Mouse (Mus musculus): ENCODE results near the gene Prkcb.

The Prkcb gene

DNA sequence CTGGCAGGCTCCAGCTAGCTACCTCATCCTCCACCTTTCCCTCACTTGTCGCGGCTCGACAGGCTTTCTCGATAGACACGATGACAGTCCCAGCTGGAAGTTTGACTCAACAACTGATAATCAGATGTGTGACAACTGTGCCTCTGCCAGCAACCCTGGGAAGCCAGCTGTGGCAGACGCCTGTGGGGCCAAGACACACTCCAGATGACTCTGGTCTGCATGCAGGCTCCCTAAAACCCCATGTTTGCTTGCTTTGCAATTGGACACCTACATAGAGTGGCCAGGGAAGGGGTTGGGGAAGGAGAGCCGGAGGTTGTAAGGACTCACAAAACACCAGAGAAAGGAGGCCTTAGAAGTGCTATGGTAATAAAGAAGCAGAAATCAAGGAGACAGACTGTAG lies 221.4 kb downstream of the Prkcb start:
- in situ Hi-C loops (cut with MseI, MboI): no loop called here

DNA sequence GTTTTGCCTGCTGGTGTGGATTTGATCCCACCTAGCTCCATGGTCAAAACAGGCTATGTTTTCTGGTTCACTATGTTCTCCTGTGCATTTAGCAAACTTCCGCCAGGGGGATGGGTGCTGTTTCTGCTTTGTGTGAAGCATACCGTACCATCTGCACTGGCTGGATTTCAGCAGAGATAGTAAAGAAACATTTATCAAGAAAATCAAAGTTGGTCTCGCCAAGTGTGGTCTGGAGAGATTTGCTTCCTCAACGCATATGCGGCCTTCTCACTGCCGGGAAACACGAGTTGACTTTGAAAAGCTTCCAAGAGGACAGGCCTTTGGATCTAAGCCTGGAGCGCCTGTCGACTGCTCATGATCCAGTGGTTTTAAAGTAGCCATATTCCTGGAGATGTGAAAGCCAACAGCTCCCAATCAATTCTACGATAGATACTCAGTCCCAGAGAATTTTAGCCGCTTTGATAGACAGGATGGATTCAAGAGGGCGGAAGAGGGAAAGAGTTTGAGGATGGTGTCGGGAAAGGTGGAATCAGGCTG lies 223.9 kb downstream of the Prkcb start:
- in situ Hi-C loops (cut with MseI, MboI): no loop called here

DNA sequence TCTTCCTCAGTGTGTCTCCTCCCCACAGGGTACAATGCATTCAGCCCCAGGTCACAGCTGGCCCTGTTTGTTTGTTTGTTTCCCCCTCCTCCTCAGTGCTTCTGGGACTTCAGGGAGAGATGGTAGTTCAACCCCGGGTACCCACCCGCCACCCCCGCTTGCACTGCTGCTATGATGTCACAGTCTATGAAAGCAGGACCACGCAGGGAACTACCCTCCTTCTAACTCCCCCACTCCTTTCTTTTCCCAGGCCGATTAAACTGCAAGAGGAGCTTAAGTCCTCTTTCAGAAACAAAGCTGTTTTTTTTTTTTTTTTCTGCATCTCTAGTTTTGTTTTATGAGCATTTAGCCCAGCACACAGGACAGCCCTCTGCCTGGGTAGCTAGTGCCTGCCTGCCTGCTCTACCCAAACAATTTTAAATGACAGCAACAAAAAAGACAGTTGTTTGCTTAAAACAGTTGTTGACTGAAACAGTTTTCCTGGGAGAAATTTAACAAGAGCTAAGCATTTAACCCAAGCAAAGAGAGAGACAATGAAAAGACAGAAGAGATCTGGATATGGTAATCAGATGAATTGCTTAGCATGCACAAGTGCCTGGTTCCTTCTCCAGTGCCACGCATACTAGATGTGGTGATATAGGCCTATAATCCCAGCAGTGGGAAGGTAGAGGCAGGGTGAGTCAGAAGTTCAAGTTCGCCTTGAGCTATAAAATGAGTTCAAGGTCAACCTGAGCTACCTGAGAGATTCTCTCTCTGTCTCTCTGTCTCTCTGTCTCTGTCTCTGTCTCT lies 232.5 kb downstream of the Prkcb start:
- in situ Hi-C loops (cut with MseI, MboI): no loop called here

DNA sequence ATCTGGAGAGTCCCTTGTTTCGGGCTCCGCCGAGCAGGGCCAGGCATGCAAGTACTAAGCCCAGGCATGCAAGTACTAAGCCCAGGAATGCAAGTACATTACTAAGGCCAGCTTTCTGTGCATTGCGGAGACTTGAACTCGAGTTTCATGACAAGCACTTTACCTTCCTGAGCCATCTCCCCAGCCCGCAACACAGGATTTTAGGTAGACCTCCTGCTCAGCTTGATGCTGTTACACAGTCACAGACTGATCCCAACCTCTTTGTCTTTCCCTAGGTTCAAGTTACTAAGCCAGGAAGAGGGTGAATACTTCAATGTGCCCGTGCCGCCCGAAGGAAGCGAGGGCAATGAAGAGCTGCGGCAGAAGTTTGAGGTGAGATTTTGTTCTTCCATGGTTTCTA lies 239.7 kb downstream of the Prkcb start:
- in situ Hi-C loops (cut with MseI, MboI): no loop called here

DNA sequence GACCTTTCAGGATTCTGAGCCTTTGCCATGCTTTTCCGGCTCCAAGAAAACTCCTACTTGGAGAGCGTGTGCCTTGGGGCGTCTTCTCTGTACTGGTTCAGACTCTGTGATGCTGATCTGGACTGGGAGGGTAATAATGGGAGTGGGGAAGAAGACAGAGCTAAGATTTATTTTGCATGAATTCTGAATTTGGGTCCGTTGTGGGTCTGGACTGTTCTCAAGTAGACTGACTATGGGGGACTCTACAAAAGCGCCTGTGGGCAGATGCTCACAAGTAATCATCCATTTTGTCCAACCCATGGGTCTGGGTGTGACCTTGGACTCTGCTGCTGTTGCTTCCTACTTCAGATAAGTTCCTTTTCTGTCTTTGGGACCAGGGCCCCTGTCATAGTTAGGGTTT lies 240.1 kb downstream of the Prkcb start:
- in situ Hi-C loops (cut with MseI, MboI): no loop called here

DNA sequence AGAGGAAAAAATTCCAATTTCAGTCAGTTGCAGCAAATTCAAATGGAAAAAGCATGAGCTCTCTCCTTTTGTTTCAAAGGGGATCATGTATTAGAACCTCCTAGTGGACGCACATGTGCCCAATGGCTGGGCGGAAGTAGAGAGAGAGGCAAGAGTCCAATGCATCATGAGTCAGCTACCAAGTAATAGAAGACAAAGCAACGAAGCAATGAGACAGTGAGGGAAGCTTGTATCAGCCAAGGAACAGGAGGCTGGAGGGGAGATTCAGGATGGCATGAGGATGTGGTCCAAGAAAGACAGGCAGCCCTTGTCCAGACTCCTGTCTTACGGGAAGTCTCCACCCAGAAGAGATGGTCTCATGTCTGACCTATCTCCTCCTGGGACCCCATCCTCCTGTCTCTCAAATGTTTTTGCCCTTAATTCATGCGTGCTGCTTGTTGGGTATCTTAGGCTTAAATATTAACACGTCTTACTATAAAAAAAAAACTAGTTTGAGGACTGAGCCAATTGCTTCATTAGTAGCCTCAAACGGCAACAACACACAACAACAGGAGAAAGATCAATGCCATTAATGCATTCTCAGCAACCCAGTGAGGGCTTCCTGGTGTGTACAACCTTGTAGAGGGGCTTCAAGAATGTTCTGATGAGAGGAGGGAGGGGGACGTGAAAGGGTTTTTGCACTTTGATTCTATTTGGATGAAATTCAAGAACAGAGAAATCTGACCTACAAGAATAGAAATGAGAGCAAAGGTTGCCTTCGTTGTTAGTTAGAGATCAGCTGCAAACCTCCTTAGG lies 245.2 kb downstream of the Prkcb start:
- in situ Hi-C loops (cut with MseI, MboI): no loop called here

DNA sequence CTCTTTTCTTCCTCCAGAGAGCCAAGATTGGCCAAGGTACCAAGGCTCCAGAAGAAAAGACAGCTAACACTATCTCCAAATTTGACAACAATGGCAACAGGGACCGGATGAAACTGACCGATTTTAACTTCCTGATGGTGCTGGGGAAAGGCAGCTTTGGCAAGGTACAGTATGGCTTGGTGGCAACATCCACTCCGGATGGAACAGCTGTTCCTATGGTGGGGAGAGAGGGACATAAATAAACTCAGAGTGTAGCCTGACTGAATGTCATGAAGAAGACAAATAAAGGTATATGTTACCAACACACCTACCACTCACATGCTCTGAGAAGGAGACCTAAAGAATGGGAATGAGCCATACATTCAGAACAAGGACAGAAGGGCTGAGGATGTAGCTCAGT lies 256.1 kb downstream of the Prkcb start:
- in situ Hi-C loops (cut with MseI, MboI): no loop called here

DNA sequence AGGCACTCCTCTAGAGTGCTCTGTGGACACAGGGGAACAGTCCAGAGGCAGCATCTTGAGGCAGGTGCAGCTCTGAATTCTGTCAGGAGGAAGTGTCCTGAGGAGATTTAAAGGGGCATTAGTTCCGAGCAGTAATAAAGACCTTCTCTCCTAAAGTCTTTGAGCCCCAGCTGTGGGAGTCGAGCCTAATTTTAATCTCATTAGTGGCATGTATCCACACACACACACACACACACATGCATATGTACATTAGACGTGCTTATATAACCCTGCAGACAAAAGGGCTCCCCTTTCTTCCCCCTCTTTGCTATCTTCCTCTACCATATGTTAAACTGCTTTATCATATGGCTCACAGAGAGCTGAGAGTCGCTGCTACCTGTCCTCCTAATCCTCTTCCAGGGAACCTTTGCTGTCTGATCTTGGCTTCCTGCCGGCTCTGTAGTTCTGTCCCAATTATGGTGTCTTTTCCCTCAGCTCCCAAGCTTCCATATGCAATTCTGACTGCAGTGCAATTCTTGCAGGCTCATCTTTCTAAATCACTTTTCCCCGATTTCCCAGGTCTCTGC lies 268.1 kb downstream of the Prkcb start:
- in situ Hi-C loops (cut with MseI, MboI): no loop called here

DNA sequence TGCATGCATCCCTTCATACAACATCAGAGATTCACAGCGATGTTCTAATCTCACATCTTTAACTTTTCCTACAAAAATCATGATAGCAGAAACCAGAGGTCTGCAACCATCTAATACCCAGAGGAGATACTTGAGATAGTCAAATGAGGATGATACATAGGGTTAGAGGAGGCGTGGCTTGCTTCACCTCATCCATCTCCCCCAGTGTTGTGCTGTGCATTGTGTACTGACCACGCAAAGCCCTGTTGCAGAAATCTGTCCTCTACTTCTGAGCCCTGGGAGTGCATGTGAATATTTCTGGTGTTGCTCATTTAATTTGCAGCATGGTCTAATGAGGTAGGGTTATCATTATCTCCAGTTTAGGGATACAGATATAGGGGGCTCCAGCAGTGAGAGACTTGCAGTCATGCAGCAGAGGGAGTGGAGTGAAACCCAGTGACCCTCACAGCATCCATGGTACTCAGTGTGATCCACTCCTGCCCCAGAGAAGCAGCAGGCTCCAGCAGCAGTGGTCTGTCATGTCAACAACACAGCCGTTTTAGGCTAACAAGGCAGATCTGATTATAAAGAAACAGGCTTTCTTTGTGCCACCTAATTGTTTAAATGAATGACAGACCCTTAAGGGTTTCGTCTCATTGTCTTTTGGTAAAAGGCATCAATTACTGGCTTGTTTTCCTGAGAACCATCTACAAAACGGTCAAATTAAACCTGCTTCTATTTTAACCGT lies 269.7 kb downstream of the Prkcb start:
- in situ Hi-C loops (cut with MseI, MboI): no loop called here

DNA sequence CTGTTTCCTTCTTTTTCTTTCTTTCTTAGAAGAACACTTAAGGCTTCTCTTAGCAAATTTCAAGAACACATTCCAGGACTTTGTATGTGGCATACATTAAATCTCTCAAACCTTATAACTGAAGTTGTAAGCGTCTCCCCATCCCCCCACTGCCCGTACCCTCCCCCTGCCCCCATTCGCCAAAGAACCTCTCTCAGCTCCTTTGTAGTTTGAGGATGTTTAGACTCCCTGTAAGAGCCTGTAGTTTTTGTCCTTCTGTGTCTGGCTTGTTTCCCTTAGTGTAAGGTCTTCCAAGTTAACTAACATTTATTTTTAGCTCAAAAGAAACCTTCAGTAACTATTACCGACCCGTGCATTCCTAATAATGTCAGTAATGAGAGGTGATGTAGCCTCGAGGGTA lies 270.4 kb downstream of the Prkcb start:
- in situ Hi-C loops (cut with MseI, MboI): no loop called here

DNA sequence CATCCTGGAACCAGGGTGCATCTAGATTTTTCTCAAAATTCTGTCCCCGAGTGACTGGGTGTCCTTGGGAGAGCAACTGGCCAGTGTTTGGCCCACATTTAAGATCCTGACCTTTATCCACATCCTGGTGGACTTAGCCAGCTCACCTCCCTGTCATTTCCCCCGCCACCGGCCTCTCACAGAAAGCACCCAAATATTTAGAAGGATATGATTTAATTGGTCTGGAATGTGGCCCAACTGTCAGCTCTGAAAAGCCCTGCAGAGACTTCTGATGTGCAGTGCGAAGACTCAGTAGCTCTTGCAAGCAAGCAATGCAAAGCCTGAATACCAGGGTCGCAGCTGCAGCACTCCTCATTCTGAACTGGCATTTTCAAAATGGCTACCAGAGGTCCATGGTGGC lies 274.0 kb downstream of the Prkcb start:
- in situ Hi-C loops (cut with MseI, MboI): no loop called here

DNA sequence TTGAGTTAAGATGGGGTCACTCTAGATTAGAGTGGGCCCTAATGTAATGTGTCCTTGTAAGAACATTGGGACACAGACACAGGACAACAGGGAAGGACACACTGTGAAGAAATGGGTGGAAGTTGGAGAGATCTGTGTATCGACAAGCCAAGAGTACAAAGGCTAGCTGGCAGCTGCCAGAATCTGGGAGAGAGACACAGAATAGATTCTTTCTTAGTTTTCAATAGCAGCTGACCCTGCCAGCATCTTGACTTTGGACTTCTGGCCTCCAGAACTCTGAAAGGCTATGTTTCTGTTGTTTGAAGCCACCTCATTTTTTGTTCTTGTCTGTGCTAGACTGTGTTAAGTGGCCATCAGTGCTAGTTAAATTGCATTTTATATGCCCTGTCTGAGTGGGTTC lies 276.8 kb downstream of the Prkcb start:
- in situ Hi-C loops (cut with MseI, MboI): no loop called here

DNA sequence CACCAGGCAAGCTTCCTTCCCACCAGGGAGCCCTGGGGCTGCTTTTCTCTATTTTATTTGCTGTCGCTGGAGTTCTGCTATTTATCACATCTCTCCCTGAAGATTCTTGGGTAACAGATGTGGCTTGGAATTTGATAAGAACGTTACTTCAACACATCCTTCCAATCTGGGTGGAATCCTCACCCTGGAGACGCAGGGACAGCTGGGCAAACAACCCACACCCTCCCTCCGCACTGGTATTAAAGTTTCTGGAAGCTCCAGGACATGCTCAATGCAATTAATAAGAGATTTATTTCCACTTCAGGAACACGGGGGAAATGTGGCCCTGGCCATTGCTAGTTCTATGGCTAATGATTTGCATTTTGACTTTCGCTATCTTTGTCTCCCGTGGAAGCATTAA lies 277.5 kb downstream of the Prkcb start:
- in situ Hi-C loops (cut with MseI, MboI): no loop called here

DNA sequence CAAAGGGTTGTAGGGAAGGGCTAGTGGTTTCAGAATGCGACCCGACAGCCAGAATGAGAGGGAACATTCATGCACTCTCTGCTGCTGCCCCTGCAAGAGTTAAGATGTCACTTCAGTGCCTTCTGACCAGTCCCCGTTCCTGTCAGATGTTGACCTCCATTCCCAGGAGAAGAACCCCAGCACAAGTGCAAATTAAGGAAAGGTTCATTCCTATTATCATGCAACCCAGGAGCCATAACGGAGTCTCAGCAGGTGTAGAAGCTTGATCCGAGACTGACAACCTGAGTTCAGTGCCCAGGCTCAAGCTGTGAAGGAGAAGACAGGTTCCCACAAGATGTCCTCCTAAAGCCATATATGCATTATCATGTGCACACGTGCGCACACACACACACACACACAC lies 280.2 kb downstream of the Prkcb start:
- in situ Hi-C loops (cut with MseI, MboI): no loop called here

DNA sequence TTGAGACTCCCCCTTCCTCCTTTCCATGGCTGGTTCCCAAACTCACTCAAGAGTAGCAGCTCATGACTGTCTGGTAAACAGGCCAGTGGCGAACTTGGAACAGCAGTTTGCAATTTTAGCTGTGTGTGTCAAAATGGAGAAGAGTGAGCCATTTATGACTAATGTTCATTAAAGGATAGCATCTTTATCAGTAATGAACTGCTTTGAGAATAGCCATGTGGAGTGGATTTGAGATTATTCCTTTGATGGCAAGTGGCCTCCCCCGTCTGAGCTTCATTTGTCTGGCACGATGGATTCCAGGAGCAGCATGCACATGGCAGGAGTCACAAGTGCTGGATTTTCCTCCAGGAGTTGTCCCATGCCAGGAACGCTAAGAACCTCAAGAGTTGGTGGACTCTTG lies 281.9 kb downstream of the Prkcb start:
- in situ Hi-C loops (cut with MseI, MboI): no loop called here

DNA sequence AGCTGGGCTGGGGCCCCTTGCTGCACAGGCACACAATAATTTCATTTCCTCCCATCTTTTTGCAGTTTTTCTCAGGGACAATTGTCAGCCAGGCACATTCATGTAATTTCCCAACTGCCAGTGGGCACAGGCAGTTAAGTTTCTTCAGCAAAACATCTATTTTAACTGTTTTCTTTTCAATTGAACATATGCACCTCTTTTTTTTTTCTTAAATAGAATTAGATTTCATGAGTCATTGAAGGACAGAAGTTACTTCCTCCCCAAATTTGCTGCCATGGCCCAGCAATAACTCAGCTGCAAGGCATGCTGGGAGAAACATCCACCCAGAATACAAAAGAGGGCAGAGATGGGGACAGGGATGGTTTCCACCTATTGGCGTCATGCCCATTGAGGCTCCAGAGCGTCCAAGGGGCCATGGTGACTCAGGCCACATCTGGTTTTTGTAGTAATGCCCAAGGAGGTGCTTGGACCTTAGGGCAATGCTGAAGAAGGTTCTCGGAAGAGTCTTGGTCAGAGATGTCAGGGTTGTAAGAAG lies 284.6 kb downstream of the Prkcb start:
- in situ Hi-C loops (cut with MseI, MboI): no loop called here

DNA sequence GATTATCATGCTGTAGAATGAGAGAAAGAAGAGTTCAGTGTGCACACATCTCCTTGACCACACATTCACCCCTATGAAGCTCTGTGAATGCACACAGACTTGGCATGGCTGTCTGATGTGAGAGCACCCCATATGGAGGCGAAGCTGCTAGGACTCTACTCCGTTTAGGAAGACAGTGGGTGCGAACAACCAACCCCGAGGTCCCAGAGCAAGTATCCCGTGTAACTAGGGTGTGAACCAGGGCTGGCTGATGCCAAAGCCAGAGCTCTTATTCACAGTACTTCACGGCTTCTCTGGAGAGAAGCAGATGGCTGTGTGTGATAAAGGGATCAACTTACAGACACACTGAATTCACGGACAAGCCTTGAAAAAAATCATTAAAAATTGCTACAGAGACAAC lies 285.9 kb downstream of the Prkcb start:
- in situ Hi-C loops (cut with MseI, MboI): no loop called here

DNA sequence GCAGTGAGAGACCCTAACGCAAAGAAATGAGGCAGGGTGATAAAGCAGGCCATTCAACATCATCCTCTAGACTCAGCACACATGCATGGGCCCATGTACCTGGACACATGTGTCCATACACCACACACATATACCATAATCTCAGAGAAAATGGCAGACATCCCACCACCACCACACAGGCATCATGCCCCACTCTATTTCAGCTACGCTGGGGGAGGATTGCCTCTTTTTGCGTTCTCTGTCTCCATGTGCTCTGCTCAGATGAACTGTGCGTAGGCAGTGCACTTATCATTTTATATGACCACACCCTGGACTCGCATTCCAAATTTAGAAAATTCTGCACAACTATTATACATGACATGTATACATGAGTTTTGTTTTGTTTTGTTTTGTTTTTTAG lies 286.5 kb downstream of the Prkcb start:
- in situ Hi-C loops (cut with MseI, MboI): no loop called here

DNA sequence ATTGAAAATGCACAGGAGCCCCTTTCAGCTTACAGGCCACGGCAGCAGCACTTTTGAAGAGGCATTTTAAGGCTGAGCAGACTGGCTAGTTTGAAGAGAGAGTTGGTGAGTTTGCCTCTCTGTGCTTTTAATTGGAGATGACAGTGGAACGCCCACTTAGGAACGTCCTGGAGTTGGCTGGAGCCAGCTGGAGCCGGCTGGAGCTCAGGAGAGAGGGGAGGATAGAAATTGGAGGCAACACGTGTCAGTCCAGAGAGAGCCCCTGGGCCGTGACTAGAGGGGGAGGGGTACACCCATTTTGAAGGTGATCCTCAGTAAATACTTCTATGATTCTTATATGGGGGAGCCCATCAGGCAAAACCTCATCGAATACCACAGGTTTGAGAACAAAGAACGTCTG lies 287.0 kb downstream of the Prkcb start:
- in situ Hi-C loops (cut with MseI, MboI): no loop called here

DNA sequence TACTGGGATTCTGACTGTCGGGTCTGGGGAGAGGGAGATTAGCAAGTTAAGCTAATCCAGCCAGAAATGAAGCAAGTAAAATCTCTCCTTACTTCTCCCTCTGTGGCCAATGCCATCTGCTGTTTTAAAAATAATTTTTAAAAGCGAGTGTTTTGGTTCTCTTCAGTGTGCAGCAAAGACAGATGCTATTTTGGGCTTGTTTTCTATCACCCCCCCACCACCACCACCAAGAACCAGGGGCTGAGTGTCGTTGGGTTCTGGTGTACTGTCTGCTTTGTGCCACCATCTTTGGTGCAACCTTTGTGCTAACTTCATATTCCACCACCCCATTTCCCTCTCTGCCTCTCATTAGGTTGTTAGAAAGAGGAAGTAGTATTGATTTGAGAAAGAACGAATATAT lies 289.0 kb downstream of the Prkcb start:
- in situ Hi-C loops (cut with MseI, MboI): no loop called here

DNA sequence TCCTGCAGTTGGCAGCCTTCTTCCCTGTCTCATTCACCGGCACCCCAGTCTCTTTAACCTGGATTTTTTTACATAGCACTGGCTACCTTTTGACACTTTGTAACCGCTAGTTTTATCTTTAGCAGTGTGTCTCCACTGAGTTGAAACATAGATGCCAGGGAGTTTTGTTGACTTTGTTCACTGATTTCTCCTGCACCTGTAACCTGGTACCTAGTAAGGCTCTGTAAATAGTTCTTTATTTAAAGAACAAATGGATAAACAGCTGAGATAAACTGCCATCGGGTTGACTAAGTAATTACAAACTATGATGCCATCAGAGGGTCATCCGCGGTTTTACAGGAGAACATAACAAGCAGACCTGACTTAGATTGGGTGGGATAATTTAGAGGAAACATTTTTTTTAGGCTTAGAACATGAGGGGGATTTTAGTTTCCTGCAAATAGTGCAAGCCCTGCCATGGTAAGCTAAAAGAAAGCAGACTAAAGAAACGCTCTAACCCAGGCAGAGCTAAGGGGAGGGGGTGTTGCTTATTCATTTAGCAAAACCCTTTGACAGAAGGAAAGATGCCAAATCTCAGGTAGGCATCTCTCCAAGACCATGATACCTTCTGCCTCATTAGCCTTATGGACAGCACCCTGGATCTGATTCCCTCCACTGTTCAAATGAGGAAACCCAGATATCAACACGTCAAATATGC lies 291.1 kb downstream of the Prkcb start:
- in situ Hi-C loops (cut with MseI, MboI): no loop called here

Measured in mouse trophoblast stem cell (cell line).